Mouse (Mus musculus): ENCODE results near the gene Atp7b.
A peak's percentile ranks its signal among the peaks of the same experiment; 100 is the strongest.

Gene Atp7b

DNA sequence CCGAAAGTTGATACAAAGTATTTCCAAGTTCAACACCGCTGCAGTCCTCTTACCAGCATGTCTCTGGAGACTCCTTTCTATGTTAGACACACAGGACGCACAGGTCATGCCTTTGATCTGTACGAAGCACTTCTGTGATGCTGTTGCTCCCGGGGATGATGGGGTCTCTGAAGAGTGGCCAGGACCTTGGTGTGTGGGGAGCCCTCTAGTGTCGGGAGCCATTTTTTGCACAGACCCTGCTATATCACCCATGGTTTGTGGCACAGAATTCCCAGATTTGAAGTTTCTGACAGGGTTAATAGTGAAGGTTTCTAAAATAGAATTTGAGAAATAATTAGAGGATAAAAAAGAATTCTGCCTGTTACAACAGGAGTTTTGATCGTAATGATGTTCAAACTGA is 37.9 kb downstream of the Atp7b start:
- no peak for DNase-seq

GRCm38 (mm10) chr8:22019498-22019897 is 40.6 kb downstream of the Atp7b start:
- DNase-seq = no peak

DNA sequence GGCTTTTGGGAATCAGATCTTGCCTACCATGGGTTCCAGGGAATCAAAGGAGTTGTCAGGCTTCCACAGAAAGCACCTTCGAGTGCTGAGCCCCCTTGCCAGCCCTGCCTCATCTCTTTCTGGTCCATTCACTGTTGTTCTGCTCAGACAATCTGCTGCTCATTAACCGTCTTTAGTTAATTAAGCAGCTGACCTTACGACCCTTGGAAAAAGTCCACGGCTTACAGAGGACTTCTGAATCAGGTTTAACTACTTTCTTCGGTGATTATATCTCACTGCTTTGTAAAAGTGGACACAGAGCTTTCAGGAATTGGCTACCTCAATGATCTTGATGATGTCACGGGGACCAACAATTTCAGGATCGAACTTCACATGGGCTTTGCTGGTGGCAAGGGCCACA is 42.4 kb downstream of the Atp7b start:
- no peak for DNase-seq

- DNase-seq = no peak
These were observed 46.9 kb downstream of the Atp7b start for GRCm38 (mm10) chr8:22013034-22013707.

DNA sequence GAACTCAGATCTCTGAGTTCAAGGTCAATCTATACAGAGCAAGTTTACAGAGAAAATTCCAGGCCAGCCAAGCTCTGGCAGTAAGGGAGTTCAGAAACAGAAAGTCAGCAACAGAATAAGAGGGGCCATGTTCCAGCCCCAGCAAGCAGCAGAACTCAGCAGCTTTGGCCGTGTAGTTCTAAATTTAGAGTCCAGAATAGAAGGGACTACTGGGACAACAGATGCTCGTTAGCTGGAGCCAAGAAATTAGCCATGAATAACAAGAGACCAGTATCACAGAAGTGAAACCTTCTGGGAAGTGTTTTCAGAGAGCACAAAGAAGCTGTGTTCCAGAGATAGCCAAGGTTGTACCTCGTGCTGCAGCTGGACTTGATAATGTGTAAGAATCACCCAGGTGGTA is 50.7 kb downstream of the Atp7b start:
- DNase-seq = peak; percentile 5

DNA sequence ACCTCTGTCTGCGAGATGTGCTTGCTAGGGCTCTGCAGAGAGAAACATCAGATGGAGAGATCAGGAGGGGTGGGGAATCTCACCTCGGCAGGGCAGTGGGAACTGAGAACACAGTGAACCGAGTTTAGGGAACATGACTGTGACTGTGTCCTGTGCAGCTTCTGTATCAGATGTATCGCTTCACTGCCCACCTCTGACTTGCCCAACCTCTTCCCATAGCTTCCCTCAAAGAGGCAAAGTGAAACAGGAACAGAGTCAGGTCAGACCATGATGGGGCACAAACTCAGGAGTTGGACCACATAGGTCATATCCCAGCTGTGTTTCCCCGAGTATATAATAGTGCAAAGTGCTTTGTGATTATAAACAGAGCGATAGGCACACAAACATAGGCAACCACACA is 53.7 kb downstream of the Atp7b start:
- DNase-seq = no peak

DNA sequence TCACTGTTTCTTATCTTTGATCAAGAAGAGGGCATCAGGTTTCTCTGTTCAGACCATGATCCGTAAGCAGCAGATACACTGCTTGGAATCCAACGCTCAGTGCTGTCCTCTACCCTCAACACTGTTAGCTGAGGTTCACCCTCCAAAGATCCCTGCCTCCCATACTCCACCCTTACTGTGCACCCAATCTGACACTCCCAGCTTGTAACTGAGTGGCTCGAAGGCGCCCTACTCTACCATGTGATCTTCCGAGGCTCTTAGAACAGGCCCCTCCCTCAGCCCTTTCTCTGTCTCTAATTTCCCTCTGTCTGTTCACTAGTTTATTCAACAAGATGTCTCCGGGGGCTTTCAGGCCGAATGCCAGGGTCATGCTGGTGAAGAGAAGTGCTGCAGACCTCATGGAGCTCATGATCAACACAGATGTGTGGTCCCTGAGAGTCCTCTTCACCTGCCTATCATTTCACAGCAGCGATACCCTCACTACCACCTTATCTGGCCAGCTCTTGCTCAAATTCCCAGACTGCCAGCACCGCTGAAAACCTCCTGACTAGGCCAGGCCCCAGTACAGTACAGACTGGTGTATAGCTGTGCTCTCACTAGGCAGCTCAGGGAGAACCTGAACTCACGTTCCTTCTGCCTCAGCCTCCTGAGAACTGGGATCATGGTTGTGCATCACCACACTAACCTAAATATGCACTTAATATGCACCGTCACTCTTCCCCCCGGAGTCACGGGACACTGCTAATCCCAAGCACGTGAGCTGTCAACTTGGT is 55.2 kb downstream of the Atp7b start:
- DNase-seq = no peak

DNA sequence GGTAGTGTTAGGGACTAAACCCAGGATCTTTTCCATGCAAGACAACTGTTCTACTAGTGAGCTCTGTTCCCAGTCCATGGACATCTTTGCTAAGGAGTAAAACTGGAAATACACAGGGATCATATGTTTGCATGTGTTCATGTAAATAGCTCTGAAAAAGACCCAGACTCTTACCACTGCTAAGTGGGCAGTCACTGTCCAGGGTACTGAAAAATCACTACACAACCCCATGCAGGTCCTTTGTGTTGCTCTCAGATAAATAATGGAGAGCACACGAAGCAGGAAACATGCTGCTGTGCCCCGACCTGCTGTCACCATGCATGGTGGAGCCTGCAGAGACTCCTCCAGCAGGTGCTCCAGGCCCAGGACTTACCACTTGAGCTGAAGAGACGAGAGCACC is 64.9 kb downstream of the Atp7b start:
- DNase-seq = no peak

DNA sequence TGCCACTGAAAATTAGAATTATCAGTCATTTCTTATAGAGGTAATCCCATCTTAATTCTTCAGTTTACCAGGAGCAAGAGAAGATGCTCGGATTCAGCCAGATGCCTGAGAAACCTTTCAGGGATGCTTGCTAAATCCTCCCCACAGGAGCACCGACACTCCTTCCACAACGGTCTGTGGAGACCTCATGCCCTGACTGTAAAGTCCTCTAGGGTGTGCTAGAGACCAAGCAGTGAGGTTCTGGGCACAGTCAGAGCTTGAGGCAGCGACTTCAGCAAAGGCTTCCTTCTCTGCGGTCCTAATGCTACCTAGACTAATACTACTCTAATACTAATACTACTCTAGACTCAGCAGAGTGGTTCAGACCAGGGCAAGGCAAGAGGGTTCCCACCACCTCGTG is 67.9 kb downstream of the Atp7b start:
- DNase-seq = peak; percentile 70

DNA sequence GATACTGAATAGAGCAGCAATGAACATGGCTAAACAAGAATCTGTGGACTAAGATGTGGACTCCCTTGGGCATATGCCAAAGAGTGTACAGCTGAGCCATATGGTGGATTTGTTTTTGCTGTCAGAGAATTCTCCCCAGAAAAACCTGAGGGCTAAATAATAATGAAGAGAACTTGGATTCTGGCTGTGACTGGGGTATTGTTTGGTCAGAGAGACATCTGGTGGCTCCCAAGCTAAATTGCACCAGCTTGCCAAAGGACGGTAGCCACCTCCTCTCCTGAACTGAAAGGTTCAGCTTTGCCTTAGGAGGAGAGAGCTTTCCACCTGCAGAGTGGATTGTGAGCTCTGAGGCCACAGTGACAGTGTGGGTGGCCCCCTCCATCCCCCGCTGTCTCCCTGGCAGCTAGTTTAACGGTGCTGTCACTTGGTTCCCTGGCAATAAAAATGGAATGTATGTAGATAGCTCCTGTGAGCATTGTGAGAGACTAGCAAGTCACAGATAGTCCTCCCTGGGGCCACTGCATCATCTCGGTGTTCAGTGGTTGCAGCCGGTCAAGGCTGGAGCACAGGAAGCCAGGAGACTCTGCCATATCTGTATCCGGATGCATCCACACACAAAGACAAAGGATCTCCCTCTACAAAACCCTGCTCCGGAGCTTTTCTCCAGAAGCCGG is 78.3 kb downstream of the Atp7b start:
- DNase-seq = peak; percentile 33

- peak; percentile 34 for DNase-seq
These were observed 81.9 kb downstream of the Atp7b start for GRCm38 (mm10) chr8:21978193-21978592.

DNA sequence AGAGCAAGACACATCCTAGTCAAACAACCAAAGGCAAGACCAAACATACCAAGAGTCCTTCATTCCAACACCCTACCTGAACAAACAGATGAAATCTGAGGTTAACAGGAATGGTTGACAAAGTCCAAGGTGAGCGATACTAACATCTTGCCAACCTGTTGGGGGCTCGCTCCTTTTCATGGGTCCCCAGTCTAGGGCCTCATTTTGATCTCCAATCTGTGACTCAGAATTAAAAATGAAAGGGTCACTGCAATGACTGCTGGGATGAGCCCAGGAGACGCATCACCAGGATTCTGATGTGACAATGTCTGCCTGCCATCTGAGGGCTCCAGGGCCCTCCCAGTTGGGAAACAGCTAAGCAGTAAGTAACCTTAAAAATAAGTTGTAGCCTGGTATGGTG is 90.6 kb downstream of the Atp7b start, which contains the start of gene Ccdc70:
Ccdc70 (plus strand) TSS at position 301 of the 400 bp plus-strand sequence.
- no peak for DNase-seq

DNA sequence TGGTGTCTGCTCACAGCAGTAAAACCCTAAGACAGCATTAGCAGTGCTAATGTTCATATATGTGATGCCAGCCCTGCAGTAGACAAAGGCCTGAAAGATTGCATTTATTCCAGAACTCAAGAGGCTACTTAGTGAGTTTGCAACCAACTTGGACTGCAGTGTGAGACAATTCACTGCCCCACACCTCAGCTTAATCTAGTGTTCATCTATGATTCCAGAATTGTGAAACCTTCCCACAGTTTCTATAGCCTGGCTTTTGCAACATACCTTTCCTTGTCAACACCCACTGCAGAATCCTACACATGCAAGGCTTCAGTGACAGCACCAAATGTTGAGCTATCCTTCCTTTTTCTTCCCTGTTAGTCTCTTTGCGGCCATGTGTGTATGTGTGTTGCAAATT is 93.5 kb downstream of the Atp7b start:
- DNase-seq = no peak

DNA sequence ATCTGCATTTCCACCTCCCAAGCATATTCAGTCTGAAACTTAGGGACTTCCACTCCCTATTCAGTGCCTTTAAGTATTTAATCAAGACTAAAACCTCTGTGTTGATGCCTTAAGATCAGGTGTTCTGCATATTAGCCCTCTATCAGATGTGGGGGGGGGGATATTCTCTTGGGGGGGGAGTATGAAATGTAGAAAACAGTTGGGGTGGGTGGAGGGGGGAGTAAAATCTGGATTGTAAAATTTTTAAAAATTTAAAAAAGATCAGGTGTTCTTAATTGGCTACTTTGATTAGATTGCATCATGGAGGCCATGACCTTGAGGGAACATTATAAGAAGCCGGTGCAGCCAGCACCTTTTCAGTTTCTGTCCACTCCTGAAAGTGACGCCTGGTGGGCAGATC is 101.7 kb downstream of the Atp7b start, which contains the start of gene Fam90a1a:
Fam90a1a (plus strand) TSS at position 301 of the 400 bp plus-strand sequence.
- DNase-seq = no peak

DNA sequence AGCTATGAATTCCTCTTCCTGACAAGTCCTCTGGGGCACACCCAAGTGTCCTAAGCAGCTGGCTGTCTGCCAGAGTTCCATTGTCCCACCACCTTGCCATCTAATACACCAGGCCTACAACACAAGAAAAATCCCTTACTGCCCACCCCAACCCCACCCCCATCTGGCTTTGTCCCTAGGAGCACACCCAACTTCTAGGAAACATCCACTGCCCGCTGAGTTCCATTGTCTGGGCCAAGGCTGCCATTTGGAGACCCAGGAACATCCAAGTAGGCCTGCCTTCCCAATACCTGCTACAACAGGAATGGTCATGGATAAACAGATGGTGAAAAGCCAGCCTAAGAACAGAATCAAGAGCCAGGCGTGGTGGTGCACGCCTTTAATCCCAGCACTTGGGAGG is 103.8 kb downstream of the Atp7b start:
- DNase-seq = no peak

DNA sequence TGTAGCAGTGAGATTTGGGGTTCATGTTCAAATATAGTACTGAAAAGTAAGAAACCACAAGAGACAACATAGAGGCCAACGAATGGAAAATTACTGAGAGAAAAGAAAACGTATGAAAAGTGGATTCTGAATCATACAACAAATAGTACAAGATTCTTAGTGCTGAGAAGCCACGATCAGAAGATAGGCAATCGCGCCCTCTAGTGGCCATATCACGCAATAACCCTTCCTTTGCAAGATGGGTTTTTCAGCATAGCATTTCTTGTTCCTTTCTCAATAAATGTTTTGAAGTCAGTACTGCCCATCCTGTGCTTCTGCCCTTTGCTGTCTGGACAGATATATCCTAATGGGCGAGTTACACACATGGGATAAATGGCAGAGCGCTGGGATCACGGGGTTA is 104.8 kb downstream of the Atp7b start:
- DNase-seq = peak; percentile 48

GRCm38 (mm10) chr8:21947311-21948017 is 112.6 kb downstream of the Atp7b start:
- DNase-seq = no peak

- DNase-seq = no peak
These were observed 113.6 kb downstream of the Atp7b start, which contains the start of gene Defb13 for GRCm38 (mm10) chr8:21946462-21946861. Defb13 (plus strand) TSS chr8:21946762.
